Mouse (Mus musculus) hematopoietic multipotent progenitor cell, adult 10-12 weeks (in vitro differentiated cells): ENCODE data around the gene Tex38. TPM values are rescaled to one million over a fixed set of nuclear protein-coding genes. Genes with fewer than 3 reads are reported as not detected.

ENCODE experiments used
- polyA plus RNA-seq: library from polyadenylated mRNA; stranded (reverse); fragments of >175 nt; gene quantifications from 2 replicates; pipeline ENCODE4 v1.2.3, GENCODE M21; 2012; ENCODE audit warnings: low replicate concordance

The Tex38 gene
- not detected in 2 replicates for polyA plus RNA-seq

GRCm38 (mm10) chr4:115780918-115781317, at the start of gene Tex38:
Gene Tex38 (minus strand): TSS chr4:115781018.

GRCm38 (mm10) chr4:115827888-115828571, 47.2 kb upstream of the Tex38 start, which contains the start of gene Mob3c:
Gene Mob3c (plus strand): TSS chr4:115828092.

GRCm38 (mm10) chr4:115784769-115785510, 4.1 kb upstream of the Tex38 start, which contains the start of gene Atpaf1:
Gene Atpaf1 (plus strand): TSS chr4:115784812.

GRCm38 (mm10) chr4:115737551-115738041, 43.2 kb downstream of the Tex38 start, which contains the start of gene Efcab14:
Gene Efcab14 (plus strand): TSS chr4:115737744.

Other genes starting within 250 kb of the Tex38 start
- gene Cyp4a31, start 217.4 kb downstream of the Tex38 start, polyA plus RNA-seq = not detected in 2 replicates
- gene Cyp4a32, start 180.0 kb downstream of the Tex38 start, polyA plus RNA-seq = not detected in 2 replicates
- gene Cyp4b1, start 133.3 kb downstream of the Tex38 start, polyA plus RNA-seq = 0.30 TPM in 1 of 2 replicates, not detected in the other
- gene Efcab14, start 43.3 kb downstream of the Tex38 start, polyA plus RNA-seq = 22.1 and 24.4 TPM in 2 replicates
- gene Atpaf1, start 3.8 kb upstream of the Tex38 start, polyA plus RNA-seq = 9.7 and 23.2 TPM in 2 replicates
- 15.2 and 42.6 TPM in 2 replicates for gene Mob3c, start 47.1 kb upstream of the Tex38 start, polyA plus RNA-seq
- gene Mknk1, start 58.2 kb upstream of the Tex38 start, polyA plus RNA-seq = 37.9 and 53.2 TPM in 2 replicates
- not detected in 2 replicates for gene Kncn, start 103.4 kb upstream of the Tex38 start, polyA plus RNA-seq
- gene 6430628N08Rik, start 109.6 kb upstream of the Tex38 start, polyA plus RNA-seq = not detected in 2 replicates
- gene Dmbx1, start 158.9 kb upstream of the Tex38 start, polyA plus RNA-seq = 0.04 TPM in 1 of 2 replicates, not detected in the other
- 38.6 and 41.0 TPM in 2 replicates for gene Faah, start 236.9 kb upstream of the Tex38 start, polyA plus RNA-seq